ENCODE assay signal across 8 mouse cellular contexts in genomic region chr9:40802533-40802875, GRCm38 (mm10). TPM values are rescaled to one million over a fixed set of nuclear protein-coding genes. Genes with fewer than 3 reads are reported as not detected.
DNase-seq lines count a peak whose midpoint lies in the region; ATAC-seq and TF ChIP-seq lines count a peak whose summit lies in the region.
"Not testable (repeated sequence)": the region's sequence is repeated elsewhere in the genome, so short reads cannot be mapped to it uniquely, and the experiment has no call there.

No protein-coding gene starts in this region.

- H3K9ac ChIP-seq in forebrain, embryonic 15.5 days (replicated peaks): peak overlapping the region; percentile 98
- H3K9ac ChIP-seq in hindbrain, embryonic 11.5 days (ENCODE audit: low read depth, low read length): peak overlapping the region; percentile 99
- peak overlapping the region; percentile 98 for H3K9ac ChIP-seq in kidney, embryonic 15.5 days
- peak overlapping the region; percentile 98 for H3K9ac ChIP-seq in liver, embryonic 13.5 days
- peak overlapping the region; percentile 100 for H3K9ac ChIP-seq in midbrain, embryonic 12.5 days (replicated peaks)

- TF ChIP-seq POLR2A in cortical plate, adult 2 months (IDR thresholded peaks at IDR 0.05; ENCODE audit: extremely low read depth, insufficient read depth, low read length); spleen, adult 2 months (IDR thresholded peaks at IDR 0.05; ENCODE audit: low read depth, low read length): not testable (repeated sequence)

- peak overlapping the region; percentile 72 for H3K4me2 ChIP-seq in forebrain, embryonic 15.5 days (replicated peaks)
- peak overlapping the region; percentile 74 for H3K4me2 ChIP-seq in hindbrain, embryonic 11.5 days (replicated peaks; ENCODE audit: low read depth, low read length)
- peak overlapping the region; percentile 57 for H3K4me2 ChIP-seq in kidney, embryonic 15.5 days
- H3K4me2 ChIP-seq in liver, embryonic 13.5 days: peak overlapping the region; percentile 84
- H3K4me2 ChIP-seq in midbrain, embryonic 12.5 days (replicated peaks): peak overlapping the region; percentile 81

- ATAC-seq in forebrain, embryonic 15.5 days (replicated peaks); hindbrain, embryonic 11.5 days (ENCODE audit: low FRiP score); kidney, embryonic 15.5 days (replicated peaks; ENCODE audit: low FRiP score); liver, embryonic 13.5 days (ENCODE audit: low read depth); midbrain, embryonic 12.5 days (ENCODE audit: low FRiP score, low read depth): not testable (repeated sequence)

- WGBS in forebrain, embryonic 15.5 days: 2% methylated on average over 8 of the region's 8 CpGs
- 5% methylated on average over 8 of the region's 8 CpGs for WGBS in hindbrain, embryonic 11.5 days
- 3% methylated on average over 8 of the region's 8 CpGs for WGBS in kidney, embryonic 15.5 days
- 2% methylated on average over 8 of the region's 8 CpGs for WGBS in liver, embryonic 13.5 days (ENCODE audit: insufficient replicate concordance)
- WGBS in midbrain, embryonic 12.5 days: 3% methylated on average over 8 of the region's 8 CpGs
- WGBS in spleen, adult 2 months: 7% methylated on average over 8 of the region's 8 CpGs

- H3K4me1 ChIP-seq in cortical plate, adult 2 months (ENCODE audit: control insufficient read depth, insufficient read depth, low read length): peaks cover 10% of the 10 kb centered on the region
- H3K4me1 ChIP-seq in forebrain, embryonic 15.5 days: peaks cover 53% of the 10 kb centered on the region
- not testable (repeated sequence) for H3K4me1 ChIP-seq in hindbrain, embryonic 11.5 days (replicated peaks; ENCODE audit: control insufficient read depth, insufficient read depth, low read length); spleen, adult 2 months (ENCODE audit: control insufficient read depth, insufficient read depth, insufficient read length)
- H3K4me1 ChIP-seq in kidney, embryonic 15.5 days: peaks cover 52% of the 10 kb centered on the region
- peaks cover 47% of the 10 kb centered on the region for H3K4me1 ChIP-seq in liver, embryonic 13.5 days (replicated peaks)
- H3K4me1 ChIP-seq in midbrain, embryonic 12.5 days: peaks cover 48% of the 10 kb centered on the region

- peaks cover 32% of the 10 kb centered on the region for H3K36me3 ChIP-seq in C2C12 (ENCODE audit: control insufficient read depth, insufficient read depth)
- peaks cover 31% of the 10 kb centered on the region for H3K36me3 ChIP-seq in forebrain, embryonic 15.5 days
- not testable (repeated sequence) for H3K36me3 ChIP-seq in hindbrain, embryonic 11.5 days (ENCODE audit: control insufficient read depth, insufficient read depth, low read length)
- H3K36me3 ChIP-seq in kidney, embryonic 15.5 days: peaks cover 50% of the 10 kb centered on the region
- peaks cover 52% of the 10 kb centered on the region for H3K36me3 ChIP-seq in liver, embryonic 13.5 days
- peaks cover 42% of the 10 kb centered on the region for H3K36me3 ChIP-seq in midbrain, embryonic 12.5 days
- peaks cover 27% of the 10 kb centered on the region for H3K36me3 ChIP-seq in spleen, adult 2 months (ENCODE audit: control insufficient read depth, insufficient read depth, low read length)

- peak overlapping the region; percentile 76 for H3K4me3 ChIP-seq in C2C12 (ENCODE audit: insufficient read depth, poor library complexity, severe bottlenecking)
- peak overlapping the region; percentile 62 for H3K4me3 ChIP-seq in cortical plate, adult 2 months (ENCODE audit: insufficient read depth, low read length)
- peak overlapping the region; percentile 86 for H3K4me3 ChIP-seq in forebrain, embryonic 15.5 days
- peak overlapping the region; percentile 83 for H3K4me3 ChIP-seq in hindbrain, embryonic 11.5 days (ENCODE audit: low read depth, low read length)
- peak overlapping the region; percentile 84 for H3K4me3 ChIP-seq in kidney, embryonic 15.5 days (replicated peaks)
- peak overlapping the region; percentile 93 for H3K4me3 ChIP-seq in liver, embryonic 13.5 days (replicated peaks)
- peak overlapping the region; percentile 99 for H3K4me3 ChIP-seq in midbrain, embryonic 12.5 days
- H3K4me3 ChIP-seq in spleen, adult 2 months (ENCODE audit: extremely low read depth, insufficient read depth, insufficient read length): peak overlapping the region; percentile 16; the same call in 1 of the 2 replicates

- not testable (repeated sequence) for H3K9me3 ChIP-seq in forebrain, embryonic 15.5 days; hindbrain, embryonic 11.5 days (ENCODE audit: control insufficient read depth, low read length); kidney, embryonic 15.5 days (replicated peaks); liver, embryonic 13.5 days (replicated peaks); midbrain, embryonic 12.5 days

- not testable (repeated sequence) for DNase-seq in hindbrain, embryonic 11.5 days (ENCODE audit: low spot score); liver, embryonic 13.5 days; spleen, adult 2 months (ENCODE audit: low read depth in 1 of 2, low spot score in 2 of 2)

- H3K27me3 ChIP-seq in C2C12 (ENCODE audit: control insufficient read depth, insufficient read depth, insufficient read length); forebrain, embryonic 15.5 days; hindbrain, embryonic 11.5 days (ENCODE audit: control insufficient read depth, insufficient read depth, low read length); kidney, embryonic 15.5 days; liver, embryonic 13.5 days; midbrain, embryonic 12.5 days; spleen, adult 2 months (ENCODE audit: control insufficient read depth, insufficient read depth, low read length): not testable (repeated sequence)

- TF ChIP-seq CTCF in C2C12 (IDR thresholded peaks at IDR 0.05; ENCODE audit: control insufficient read depth, insufficient read depth, insufficient read length); cortical plate, adult 2 months (IDR thresholded peaks at IDR 0.05; ENCODE audit: extremely low read depth, insufficient read depth, low read length); spleen, adult 2 months (IDR thresholded peaks at IDR 0.05; ENCODE audit: extremely low read depth, insufficient read depth, insufficient read length, insufficient replicate concordance): not testable (repeated sequence)

- peaks cover 23% of the 10 kb centered on the region for H3K79me3 ChIP-seq in C2C12 (ENCODE audit: low read depth)

- H3K27ac ChIP-seq in cortical plate, adult 2 months (ENCODE audit: insufficient read depth, low read length); forebrain, embryonic 15.5 days (replicated peaks); hindbrain, embryonic 11.5 days (ENCODE audit: low read depth, low read length); kidney, embryonic 15.5 days; midbrain, embryonic 12.5 days (replicated peaks); spleen, adult 2 months (ENCODE audit: insufficient read depth, low read length): not testable (repeated sequence)
- H3K27ac ChIP-seq in liver, embryonic 13.5 days: peak overlapping the region; percentile 96

- peaks cover 41% of the 10 kb centered on the region for H3K79me2 ChIP-seq in C2C12 (ENCODE audit: control insufficient read depth, insufficient read depth)

- peak overlapping the region; percentile 45 for H3ac ChIP-seq in C2C12 (ENCODE audit: control insufficient read depth, insufficient read length, low read depth)

TF ChIP-seq in C2C12, 6 proteins besides CTCF, POLR2A, EP300 and RAD21:
- TF ChIP-seq CEBPB (IDR thresholded peaks at IDR 0.05; ENCODE audit: low read depth): peak; percentile 60

RNA-seq across cellular contexts. Expression of gene Hspa8, which starts 1.7 kb away (rescaled TPM):
- 1,815 TPM for polyA plus RNA-seq in C2C12 (2012; fragmentation: generic; extraction: Trizol)
- polyA plus RNA-seq in cortical plate, adult 2 months (2012; rRNA removed): 1,998 and 2,235 TPM in 2 replicates
- 3,198 TPM in 2 replicates for polyA plus RNA-seq in forebrain, embryonic 15.5 days (2015; fragmentation: Nextera tagmentation; extraction: Ambion mirVana)
- polyA plus RNA-seq in hindbrain, embryonic 11.5 days (2014; fragmentation: Nextera tagmentation; extraction: Ambion mirVana): 3,718 and 3,764 TPM in 2 replicates
- polyA plus RNA-seq in kidney, embryonic 15.5 days (2015; fragmentation: Nextera tagmentation; extraction: Ambion mirVana): 2,873 and 3,000 TPM in 2 replicates
- 1,780 and 2,224 TPM in 2 replicates for polyA plus RNA-seq in liver, embryonic 13.5 days (2015; fragmentation: Nextera tagmentation; extraction: Ambion mirVana)
- 2,718 and 2,773 TPM in 2 replicates for polyA plus RNA-seq in midbrain, embryonic 12.5 days (2016; fragmentation: Nextera tagmentation; extraction: Ambion mirVana)
- polyA plus RNA-seq in spleen, adult 2 months (2012; rRNA removed): 1,187 and 1,452 TPM in 2 replicates

Comparison
In these comparisons a context has a peak if more than half of its experiments do, and no peak if none do; other contexts are left out.
1. H3K4me3 ChIP-seq: peak in every context shown above with its lines; median percentile 99 in midbrain, embryonic 12.5 days; 93 in liver, embryonic 13.5 days; 86 in forebrain, embryonic 15.5 days; 84 in kidney, embryonic 15.5 days; 83 in hindbrain, embryonic 11.5 days; 76 in C2C12; 62 in cortical plate, adult 2 months; 16 in spleen, adult 2 months.